Mouse (Mus musculus): ENCODE measurements around the gene Tm9sf2. TPM values are rescaled to one million over a fixed set of nuclear protein-coding genes. Genes with fewer than 3 reads are reported as not detected.

Gene Tm9sf2
- polyA plus RNA-seq, 1 experiment from 2014 or later = 135 TPM

DNA sequence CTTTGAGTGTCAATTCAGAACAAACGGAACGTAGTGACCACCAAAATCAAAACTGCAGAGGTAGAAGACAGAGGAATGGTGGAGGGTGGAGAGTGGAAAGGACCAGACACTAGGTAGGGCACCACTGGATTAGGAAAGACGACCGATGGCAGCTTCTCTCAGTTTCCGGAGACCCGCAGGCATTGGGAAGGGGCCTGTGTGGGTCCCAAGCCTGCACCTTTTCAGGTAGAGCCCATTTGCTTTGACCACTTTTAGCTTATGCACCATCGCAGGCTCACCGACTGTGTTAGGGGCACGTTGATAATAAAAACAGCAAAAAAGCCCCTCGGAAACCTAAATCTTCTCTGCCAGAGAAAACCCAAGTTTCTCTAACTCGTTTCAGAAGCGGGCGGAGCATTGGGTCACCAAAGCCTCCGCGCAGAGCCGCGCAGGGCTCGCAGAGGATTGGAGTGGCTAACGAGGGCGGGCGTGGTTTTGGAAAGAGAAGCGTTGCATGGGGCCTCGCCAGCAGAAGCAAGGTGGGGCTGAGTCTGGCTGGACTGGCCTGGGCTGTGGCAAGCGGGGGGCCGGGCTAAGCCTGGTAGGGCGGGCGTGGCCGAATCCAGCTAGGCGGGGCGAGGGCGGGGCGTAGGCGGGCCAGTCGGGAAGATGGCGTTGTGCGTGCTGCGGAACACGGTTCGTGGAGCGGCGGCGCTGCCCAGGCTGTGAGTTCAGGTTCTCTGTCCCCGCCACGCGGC is 74.4 kb downstream of the Tm9sf2 start, which contains the start of gene Clybl:
Gene Clybl, plus strand, starts transcription at position 627 of the 737 bp plus-strand sequence.
- Histone ChIP-seq H3K4me1 (ENCODE audit: control insufficient read depth, insufficient read depth, low read length) (no peaks in the 10 kb centered on the region), H3K27me3 (ENCODE audit: control insufficient read depth, insufficient read depth, low read length) (no peaks in the 10 kb centered on the region), H3K27ac (ENCODE audit: low read length) (peak within 1 kb of the TSS; percentile 74), H3K4me3 (ENCODE audit: low read length) (peak within 1 kb of the TSS; percentile 85), H3K9ac (ENCODE audit: low read length) (peak within 1 kb of the TSS; percentile 85), H3K36me3 (ENCODE audit: control insufficient read depth, insufficient read depth) (no peaks in the 10 kb centered on the region), H3K4me2 (ENCODE audit: low read depth, low read length) (peak within 1 kb of the TSS; percentile 87), H3K9me3 (replicated peaks; ENCODE audit: control insufficient read depth, low read length) (no peaks in the 10 kb centered on the region)
- whole genome bisulfite sequencing = 5% methylated on average over 43 of the region's 45 CpGs
- peak; percentile 99 for ATAC-seq (replicated peaks; ENCODE audit: extremely low read depth, insufficient read depth, low FRiP score)

GRCm38 (mm10) chr14:122181815-122182157 is 74.9 kb downstream of the Tm9sf2 start:
- Histone ChIP-seq H3K4me2 (ENCODE audit: low read depth, low read length) (peak overlapping the region; percentile 87), H3K27me3 (ENCODE audit: control insufficient read depth, insufficient read depth, low read length) (no peaks in the 10 kb centered on the region), H3K9ac (ENCODE audit: low read length) (peak overlapping the region; percentile 85), H3K9me3 (replicated peaks; ENCODE audit: control insufficient read depth, low read length) (no peaks in the 10 kb centered on the region), H3K36me3 (ENCODE audit: control insufficient read depth, insufficient read depth) (no peaks in the 10 kb centered on the region), H3K4me3 (ENCODE audit: low read length) (peak overlapping the region; percentile 85), H3K4me1 (ENCODE audit: control insufficient read depth, insufficient read depth, low read length) (no peaks in the 10 kb centered on the region), H3K27ac (ENCODE audit: low read length) (peak overlapping the region; percentile 74)
- peak; percentile 35 for ATAC-seq (replicated peaks; ENCODE audit: extremely low read depth, insufficient read depth, low FRiP score)
- WGBS = 1% methylated on average over 12 of the region's 12 CpGs

- 78% methylated on average over 6 of the region's 6 CpGs for WGBS
- Histone ChIP-seq H3K27me3 (ENCODE audit: control insufficient read depth, insufficient read depth, low read length) (no peaks in the 10 kb centered on the region), H3K4me2 (ENCODE audit: low read depth, low read length) (peak overlapping the region; percentile 87), H3K9me3 (replicated peaks; ENCODE audit: control insufficient read depth, low read length) (no peaks in the 10 kb centered on the region), H3K4me1 (ENCODE audit: control insufficient read depth, insufficient read depth, low read length) (no peaks in the 10 kb centered on the region), H3K36me3 (ENCODE audit: control insufficient read depth, insufficient read depth) (no peaks in the 10 kb centered on the region), H3K27ac (ENCODE audit: low read length) (no peak overlapping the region), H3K4me3 (ENCODE audit: low read length) (peak overlapping the region; percentile 85), H3K9ac (ENCODE audit: low read length) (peak overlapping the region; percentile 85; the same call in 1 of the 2 replicates)
- ATAC-seq (replicated peaks; ENCODE audit: extremely low read depth, insufficient read depth, low FRiP score) = no peak
Measured at GRCm38 (mm10) chr14:122182220-122182619, 75.4 kb downstream of the Tm9sf2 start.

DNA sequence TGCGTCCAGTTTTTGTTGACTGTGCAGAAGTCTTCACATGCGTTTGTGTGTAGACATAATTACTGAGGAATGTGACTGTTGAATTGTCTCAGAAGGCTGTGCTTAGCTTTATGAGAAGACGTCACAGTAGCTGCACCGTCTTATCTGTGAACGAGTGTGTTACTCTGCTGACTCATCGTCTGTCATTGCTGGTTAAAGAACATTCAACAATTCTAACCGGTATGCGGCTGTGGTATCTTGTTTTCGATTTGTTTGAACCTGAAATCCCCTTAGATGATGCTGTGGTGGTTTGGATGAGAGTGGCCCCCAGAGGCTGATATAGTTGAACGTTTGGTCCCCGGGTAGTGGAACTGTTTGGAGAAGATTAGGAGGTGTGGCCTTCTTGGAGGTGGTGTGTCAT is 77.1 kb downstream of the Tm9sf2 start:
- WGBS = 45% methylated on average over 11 of the region's 11 CpGs
- Histone ChIP-seq H3K9ac (ENCODE audit: low read length) (no peak overlapping the region), H3K4me2 (ENCODE audit: low read depth, low read length) (no peak overlapping the region), H3K27me3 (ENCODE audit: control insufficient read depth, insufficient read depth, low read length) (no peaks in the 10 kb centered on the region), H3K36me3 (ENCODE audit: control insufficient read depth, insufficient read depth) (no peaks in the 10 kb centered on the region), H3K27ac (ENCODE audit: low read length) (no peak overlapping the region), H3K9me3 (replicated peaks; ENCODE audit: control insufficient read depth, low read length) (no peaks in the 10 kb centered on the region), H3K4me1 (ENCODE audit: control insufficient read depth, insufficient read depth, low read length) (no peaks in the 10 kb centered on the region), H3K4me3 (ENCODE audit: low read length) (no peak overlapping the region)
- no peak for ATAC-seq (replicated peaks; ENCODE audit: extremely low read depth, insufficient read depth, low FRiP score)

DNA sequence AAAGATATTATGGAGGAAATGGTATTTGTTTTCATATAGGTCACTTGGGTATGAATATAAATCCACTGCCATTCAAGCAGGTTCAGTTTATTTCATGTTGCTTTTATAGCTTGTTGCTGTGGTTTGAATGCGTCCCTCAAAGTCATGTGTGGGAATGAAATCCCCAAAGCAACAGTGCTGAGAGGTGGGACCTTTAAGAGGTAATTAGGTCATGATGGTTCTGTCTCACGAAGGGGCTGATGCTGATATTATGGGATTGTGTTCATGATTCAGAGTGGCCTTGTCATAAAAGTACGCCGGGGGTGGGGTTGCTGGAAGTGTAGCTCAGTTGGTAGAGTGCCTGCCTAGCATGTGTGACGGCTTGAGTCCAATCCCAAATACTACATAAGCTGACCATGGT is 81.4 kb downstream of the Tm9sf2 start:
- Histone ChIP-seq H3K9ac (ENCODE audit: low read length) (no peak overlapping the region), H3K27me3 (ENCODE audit: control insufficient read depth, insufficient read depth, low read length) (no peaks in the 10 kb centered on the region), H3K4me3 (ENCODE audit: low read length) (no peak overlapping the region), H3K9me3 (replicated peaks; ENCODE audit: control insufficient read depth, low read length) (no peaks in the 10 kb centered on the region), H3K4me1 (ENCODE audit: control insufficient read depth, insufficient read depth, low read length) (no peaks in the 10 kb centered on the region), H3K4me2 (ENCODE audit: low read depth, low read length) (no peak overlapping the region), H3K36me3 (ENCODE audit: control insufficient read depth, insufficient read depth) (no peaks in the 10 kb centered on the region), H3K27ac (ENCODE audit: low read length) (no peak overlapping the region)
- WGBS = 89% methylated on average over 5 of the region's 5 CpGs
- ATAC-seq (replicated peaks; ENCODE audit: extremely low read depth, insufficient read depth, low FRiP score) = no peak

DNA sequence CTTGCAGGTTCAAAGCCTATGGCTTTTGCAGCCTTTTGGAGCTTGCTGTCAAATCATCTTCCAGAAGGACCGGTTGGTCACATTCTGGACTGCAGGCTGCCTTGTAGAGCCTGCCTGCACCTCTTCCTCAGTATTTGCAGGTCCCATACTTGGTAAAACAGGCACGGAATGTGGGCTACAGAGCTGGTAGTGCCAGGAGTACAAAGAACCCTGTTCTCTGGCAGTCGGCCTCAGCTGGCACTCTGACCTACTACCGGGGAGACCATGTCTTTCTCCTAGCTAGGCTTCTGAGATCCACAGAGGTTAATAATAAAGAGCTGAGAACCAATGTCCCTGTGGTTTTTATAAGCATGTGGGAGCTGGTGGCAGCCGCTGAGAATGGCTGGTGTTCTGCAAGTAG is 83.1 kb downstream of the Tm9sf2 start:
- no peaks in the 10 kb centered on the region for H3K9me3 ChIP-seq (replicated peaks; ENCODE audit: control insufficient read depth, low read length)
- WGBS = 72% methylated on average over 5 of the region's 5 CpGs
- no peaks in the 10 kb centered on the region for H3K4me1 ChIP-seq (ENCODE audit: control insufficient read depth, insufficient read depth, low read length)
- H3K36me3 ChIP-seq (ENCODE audit: control insufficient read depth, insufficient read depth) = no peaks in the 10 kb centered on the region
- no peak overlapping the region for H3K9ac ChIP-seq (ENCODE audit: low read length)
- H3K27me3 ChIP-seq (ENCODE audit: control insufficient read depth, insufficient read depth, low read length) = no peaks in the 10 kb centered on the region
- no peak overlapping the region for H3K4me2 ChIP-seq (ENCODE audit: low read depth, low read length)
- no peak overlapping the region for H3K4me3 ChIP-seq (ENCODE audit: low read length)
- no peak overlapping the region for H3K27ac ChIP-seq (ENCODE audit: low read length)
- no peak for ATAC-seq (replicated peaks; ENCODE audit: extremely low read depth, insufficient read depth, low FRiP score)

DNA sequence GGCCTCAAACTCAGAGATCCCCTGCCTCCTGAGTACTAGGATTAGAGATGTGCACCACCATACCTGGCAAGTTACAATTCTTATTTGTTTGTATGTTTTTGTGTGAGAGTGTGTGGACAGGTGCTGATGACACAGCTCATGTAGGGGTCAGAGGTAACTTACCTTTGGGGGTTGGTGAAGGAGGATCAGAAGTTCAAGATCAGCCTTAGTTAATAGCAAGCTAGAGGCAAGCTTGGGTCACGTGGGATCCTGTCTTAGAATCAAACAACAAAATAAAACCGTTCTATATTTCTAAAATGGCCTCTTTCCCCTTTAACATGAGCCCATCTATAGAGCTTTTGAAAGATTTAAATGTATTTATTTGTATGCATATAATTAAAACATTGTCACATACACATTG is 83.7 kb downstream of the Tm9sf2 start:
- Histone ChIP-seq H3K4me3 (ENCODE audit: low read length) (no peak overlapping the region), H3K27me3 (ENCODE audit: control insufficient read depth, insufficient read depth, low read length) (no peaks in the 10 kb centered on the region), H3K27ac (ENCODE audit: low read length) (no peak overlapping the region), H3K9ac (ENCODE audit: low read length) (no peak overlapping the region), H3K4me1 (ENCODE audit: control insufficient read depth, insufficient read depth, low read length) (no peaks in the 10 kb centered on the region), H3K9me3 (replicated peaks; ENCODE audit: control insufficient read depth, low read length) (no peaks in the 10 kb centered on the region), H3K4me2 (ENCODE audit: low read depth, low read length) (no peak overlapping the region), H3K36me3 (ENCODE audit: control insufficient read depth, insufficient read depth) (no peaks in the 10 kb centered on the region)
- no peak for ATAC-seq (replicated peaks; ENCODE audit: extremely low read depth, insufficient read depth, low FRiP score)
- WGBS = 26% methylated on average over 2 of the region's 2 CpGs

GRCm38 (mm10) chr14:122190941-122191510 is 84.2 kb downstream of the Tm9sf2 start:
- Histone ChIP-seq H3K4me1 (ENCODE audit: control insufficient read depth, insufficient read depth, low read length) (no peaks in the 10 kb centered on the region), H3K9ac (ENCODE audit: low read length) (no peak overlapping the region), H3K4me3 (ENCODE audit: low read length) (no peak overlapping the region), H3K27ac (ENCODE audit: low read length) (no peak overlapping the region), H3K27me3 (ENCODE audit: control insufficient read depth, insufficient read depth, low read length) (no peaks in the 10 kb centered on the region), H3K4me2 (ENCODE audit: low read depth, low read length) (no peak overlapping the region), H3K36me3 (ENCODE audit: control insufficient read depth, insufficient read depth) (no peaks in the 10 kb centered on the region), H3K9me3 (replicated peaks; ENCODE audit: control insufficient read depth, low read length) (no peaks in the 10 kb centered on the region)
- no peak for ATAC-seq (replicated peaks; ENCODE audit: extremely low read depth, insufficient read depth, low FRiP score)
- 16% methylated on average over 7 of the region's 7 CpGs for WGBS

DNA sequence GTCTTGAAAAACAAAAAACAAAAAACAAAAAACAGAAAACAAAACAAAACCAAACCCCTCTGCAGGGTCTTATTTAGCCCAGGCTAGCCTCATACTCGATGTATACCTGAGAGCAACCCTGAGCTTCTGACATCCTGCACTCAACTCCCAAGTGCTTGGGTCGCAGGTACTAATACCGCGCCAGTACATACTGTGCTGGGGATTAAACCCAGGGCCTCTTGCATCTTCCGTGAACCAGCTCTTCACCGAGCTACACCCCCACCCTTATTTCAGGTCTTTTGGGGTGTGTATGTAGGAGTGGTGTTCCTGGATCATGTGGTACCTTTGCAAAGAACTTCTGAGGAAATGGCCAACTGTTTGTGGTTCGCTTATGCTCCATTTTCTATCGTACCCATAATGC is 87.8 kb downstream of the Tm9sf2 start:
- H3K27ac ChIP-seq (ENCODE audit: low read length) = no peak overlapping the region
- ATAC-seq (replicated peaks; ENCODE audit: extremely low read depth, insufficient read depth, low FRiP score) = no peak
- 95% methylated on average over 8 of the region's 8 CpGs for WGBS

More for the DNA sequence above, 87.8 kb downstream of the Tm9sf2 start:
- 0 out of 2 replicates have a peak, but pooled peaks cover 6% of the 10 kb centered on the region for H3K9me3 ChIP-seq (replicated peaks; ENCODE audit: control insufficient read depth, low read length)
- H3K4me3 ChIP-seq (ENCODE audit: low read length) = no peak overlapping the region
- no peaks in the 10 kb centered on the region for H3K36me3 ChIP-seq (ENCODE audit: control insufficient read depth, insufficient read depth)
- H3K27me3 ChIP-seq (ENCODE audit: control insufficient read depth, insufficient read depth, low read length) = no peaks in the 10 kb centered on the region
- H3K4me2 ChIP-seq (ENCODE audit: low read depth, low read length) = no peak overlapping the region
- no peak overlapping the region for H3K9ac ChIP-seq (ENCODE audit: low read length)
- no peaks in the 10 kb centered on the region for H3K4me1 ChIP-seq (ENCODE audit: control insufficient read depth, insufficient read depth, low read length)
